12 mouse cellular contexts compared by ENCODE assay signal in genomic region chr10:122318886-122319285, GRCm38 (mm10).
A peak's percentile ranks its signal among the peaks of the same experiment; 100 is the strongest.
DNase-seq lines count a peak whose midpoint lies in the region; ATAC-seq lines count a peak whose summit lies in the region.
"Had no signal": no experiment of that assay in that cellular context is flagged by ENCODE, and none has a peak within 500 bp of the region (broad histone marks: within the 10 kb centered on the region; RNA-seq: fewer than 3 reads in every experiment).

No protein-coding gene starts in this region.

- no peak overlapping the region for H3K9ac ChIP-seq in embryonic facial prominence, embryonic 11.5 days (replicated peaks; ENCODE audit: low read length)
- H3K9ac ChIP-seq in lung, embryonic 16.5 days (ENCODE audit: low read length) = no peak overlapping the region
- H3K9ac ChIP-seq in forebrain, embryonic 15.5 days (replicated peaks) = no peak overlapping the region
- H3K9ac ChIP-seq: heart, embryonic 13.5 days had no signal

- H3K36me3 ChIP-seq in embryonic facial prominence, embryonic 11.5 days (replicated peaks; ENCODE audit: control insufficient read depth, insufficient read depth, low read depth, low read length) = no peaks in the 10 kb centered on the region
- H3K36me3 ChIP-seq in embryonic facial prominence, embryonic 10.5 days (replicated peaks) = no peaks in the 10 kb centered on the region
- H3K36me3 ChIP-seq in lung, embryonic 16.5 days (ENCODE audit: control insufficient read depth, insufficient read depth, low read length) = no peaks in the 10 kb centered on the region
- no peaks in the 10 kb centered on the region for H3K36me3 ChIP-seq in forebrain, embryonic 15.5 days
- H3K36me3 ChIP-seq: heart, embryonic 13.5 days had no signal

- no peaks in the 10 kb centered on the region for H3K27me3 ChIP-seq in embryonic facial prominence, embryonic 11.5 days (ENCODE audit: control insufficient read depth, insufficient read depth, low read length)
- H3K27me3 ChIP-seq in embryonic facial prominence, embryonic 10.5 days (replicated peaks; ENCODE audit: low read depth, poor library complexity, severe bottlenecking) = no peaks in the 10 kb centered on the region
- no peaks in the 10 kb centered on the region for H3K27me3 ChIP-seq in lung, embryonic 16.5 days (ENCODE audit: control insufficient read depth, insufficient read depth, low read depth, low read length)
- H3K27me3 ChIP-seq in forebrain, embryonic 15.5 days = no peaks in the 10 kb centered on the region
- H3K27me3 ChIP-seq: heart, embryonic 13.5 days had no signal

- no peaks in the 10 kb centered on the region for H3K4me1 ChIP-seq in embryonic facial prominence, embryonic 11.5 days (ENCODE audit: control insufficient read depth, insufficient read depth, low read length)
- 0 out of 2 replicates have a peak, but pooled peaks cover 3% of the 10 kb centered on the region for H3K4me1 ChIP-seq in embryonic facial prominence, embryonic 10.5 days
- no peaks in the 10 kb centered on the region for H3K4me1 ChIP-seq in lung, embryonic 16.5 days (replicated peaks; ENCODE audit: control insufficient read depth, insufficient read depth, low read length)
- H3K4me1 ChIP-seq in forebrain, embryonic 15.5 days = peaks cover 4% of the 10 kb centered on the region
- H3K4me1 ChIP-seq: heart, embryonic 13.5 days; megakaryocyte, embryonic 14.5 days had no signal

- WGBS in embryonic facial prominence, embryonic 11.5 days = 75% methylated on average over 4 of the region's 4 CpGs
- 72% methylated on average over 4 of the region's 4 CpGs for WGBS in embryonic facial prominence, embryonic 10.5 days
- WGBS in lung, embryonic 16.5 days = 59% methylated on average over 4 of the region's 4 CpGs
- WGBS in forebrain, embryonic 15.5 days = 34% methylated on average over 4 of the region's 4 CpGs

- DNase-seq in embryonic facial prominence, embryonic 11.5 days (ENCODE audit: low spot score) = peak; percentile 2
- DNase-seq in embryonic facial prominence, embryonic 10.5 days (ENCODE audit: low spot score) = no peak
- no peak for DNase-seq in lung, postnatal 25 days (ENCODE audit: low spot score)
- DNase-seq in lung, postnatal 36 days = peak; percentile 26
- no peak for DNase-seq in thymus, postnatal 10 days (ENCODE audit: low spot score in 2 of 2)
- DNase-seq in thymus, postnatal 25 days = no peak

- H3K4me3 ChIP-seq in embryonic facial prominence, embryonic 11.5 days (ENCODE audit: low read depth, low read length) = no peak overlapping the region
- H3K4me3 ChIP-seq in embryonic facial prominence, embryonic 10.5 days = no peak overlapping the region
- H3K4me3 ChIP-seq in lung, embryonic 16.5 days (ENCODE audit: low read length) = no peak overlapping the region
- no peak overlapping the region for H3K4me3 ChIP-seq in forebrain, embryonic 15.5 days
- H3K4me3 ChIP-seq: heart, embryonic 13.5 days; megakaryocyte, embryonic 14.5 days had no signal

- H3K4me2 ChIP-seq in embryonic facial prominence, embryonic 11.5 days (ENCODE audit: low read depth, low read length) = no peak overlapping the region
- no peak overlapping the region for H3K4me2 ChIP-seq in lung, embryonic 16.5 days (ENCODE audit: low read depth, low read length)
- H3K4me2 ChIP-seq in forebrain, embryonic 15.5 days (replicated peaks) = no peak overlapping the region
- H3K4me2 ChIP-seq: heart, embryonic 13.5 days had no signal

- no peak for ATAC-seq in embryonic facial prominence, embryonic 11.5 days (replicated peaks; ENCODE audit: insufficient number of reproducible peaks, low FRiP score, low TSS enrichment, low read depth)
- 0 out of 2 replicates have a peak, but pooled peaks have one; percentile 23 for ATAC-seq in lung, embryonic 16.5 days (ENCODE audit: low read depth)
- ATAC-seq in forebrain, embryonic 15.5 days (replicated peaks) = peak; percentile 69; the same call in 1 of the 2 replicates
- ATAC-seq: activated CD4-positive, CD25-positive, alpha-beta regulatory T cell, adult 4 months; CD4-positive, CD25-positive, alpha-beta regulatory T cell, adult 4 months had no signal

- no peaks in the 10 kb centered on the region for H3K9me3 ChIP-seq in embryonic facial prominence, embryonic 11.5 days (replicated peaks; ENCODE audit: control insufficient read depth, low read length)
- no peaks in the 10 kb centered on the region for H3K9me3 ChIP-seq in embryonic facial prominence, embryonic 10.5 days
- no peaks in the 10 kb centered on the region for H3K9me3 ChIP-seq in lung, embryonic 16.5 days (ENCODE audit: control insufficient read depth, low read length)
- no peaks in the 10 kb centered on the region for H3K9me3 ChIP-seq in forebrain, embryonic 15.5 days
- H3K9me3 ChIP-seq: heart, embryonic 13.5 days had no signal

- no peak overlapping the region for H3K27ac ChIP-seq in embryonic facial prominence, embryonic 11.5 days (replicated peaks; ENCODE audit: low read depth, low read length)
- H3K27ac ChIP-seq in embryonic facial prominence, embryonic 10.5 days (replicated peaks) = no peak overlapping the region
- H3K27ac ChIP-seq in lung, embryonic 16.5 days (ENCODE audit: low read length) = no peak overlapping the region
- no peak overlapping the region for H3K27ac ChIP-seq in forebrain, embryonic 15.5 days (replicated peaks)
- H3K27ac ChIP-seq: heart, embryonic 13.5 days had no signal

Comparison
In these comparisons a context has a peak if more than half of its experiments do, and no peak if none do; other contexts are left out.
1. DNase-seq: peak in embryonic facial prominence, embryonic 11.5 days (single experiment) and lung, postnatal 36 days (single experiment); none in embryonic facial prominence, embryonic 10.5 days (single experiment), lung, postnatal 25 days (single experiment), thymus, postnatal 10 days (0 of 2) and thymus, postnatal 25 days (single experiment).